Mouse (Mus musculus) olfactory bulb, adult 2 months (tissue): ENCODE data around the gene Paqr8. TPM values are rescaled to one million over a fixed set of nuclear protein-coding genes. Genes with fewer than 3 reads are reported as not detected.

ENCODE experiments used
- H3K27ac ChIP-seq: fragments of 200-500 bp; 2 replicates; pipeline ENCODE4 v1.5.1; 2012; ENCODE audit warnings: low read depth, low read length; ENCODE audit not compliant: insufficient read depth
- H3K4me1 ChIP-seq: fragments of 200-500 bp; 2 replicates; pipeline ENCODE4 v1.6.1; 2012; ENCODE audit warnings: low read length; ENCODE audit not compliant: control insufficient read depth, insufficient read depth
- H3K4me3 ChIP-seq: fragments of 200-500 bp; 2 replicates; pipeline ENCODE4 v1.5.1; 2012; ENCODE audit warnings: mild to moderate bottlenecking, low read depth, low read length, moderate library complexity; ENCODE audit not compliant: insufficient read depth
- CTCF ChIP-seq: fragments of 200-500 bp; IDR thresholded peaks from 2 replicates; pipeline ENCODE4 v1.5.1; 2012; ENCODE audit warnings: low read depth, mild to moderate bottlenecking, low read length, moderate library complexity; ENCODE audit not compliant: insufficient read depth
- POLR2A ChIP-seq: fragments of 200-500 bp; IDR thresholded peaks from 2 replicates; pipeline ENCODE4 v1.6.1; 2012; ENCODE audit warnings: mild to moderate bottlenecking, low read depth, low read length, moderate library complexity; ENCODE audit not compliant: insufficient read depth
- WGBS: fragments of 180-500 bp; shearing (Covaris S2); methylation state at CpG from one replicate; pipeline ENCODE4 v1.1.7; 2018; 5-methylcytosine and 5-hydroxymethylcytosine counted together
- polyA plus RNA-seq: library from polyadenylated mRNA; stranded (reverse); fragments of >200 nt; gene quantifications from 2 replicates; pipeline ENCODE4 v1.2.4, GENCODE M21; 2012; ENCODE audit warnings: low replicate concordance; ENCODE audit not compliant: missing spikeins, insufficient read depth, insufficient read length

The Paqr8 gene
- polyA plus RNA-seq, 1 experiment, result not detected

DNA sequence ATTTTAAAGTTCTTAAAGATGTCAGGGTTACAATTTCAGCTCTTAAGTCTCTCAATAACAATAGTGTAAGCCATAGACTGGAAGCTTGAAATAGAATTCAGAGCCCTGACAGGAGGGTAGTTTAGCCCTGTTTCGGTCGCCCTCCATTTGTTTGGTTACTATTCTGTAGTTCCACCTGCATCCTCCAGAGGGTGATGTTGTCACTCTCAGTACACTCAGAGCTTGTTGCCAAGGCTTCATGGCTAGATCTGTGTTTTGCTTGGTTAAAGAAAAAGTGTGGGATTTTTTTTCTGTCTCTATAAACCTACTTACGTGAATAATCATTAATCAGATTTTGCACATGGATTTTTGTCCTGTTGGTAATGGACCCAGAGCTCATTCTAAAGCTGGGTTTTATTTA, 48.6 kb downstream of the Paqr8 start:
- H3K4me3 ChIP-seq, result no peak overlapping the region
- WGBS, result 15% methylated on average over 3 of the region's 3 CpGs
- no peaks in the 10 kb centered on the region for H3K4me1 ChIP-seq
- H3K27ac ChIP-seq, result no peak overlapping the region
- TF ChIP-seq POLR2A, result no peak
- TF ChIP-seq CTCF, result no peak

DNA sequence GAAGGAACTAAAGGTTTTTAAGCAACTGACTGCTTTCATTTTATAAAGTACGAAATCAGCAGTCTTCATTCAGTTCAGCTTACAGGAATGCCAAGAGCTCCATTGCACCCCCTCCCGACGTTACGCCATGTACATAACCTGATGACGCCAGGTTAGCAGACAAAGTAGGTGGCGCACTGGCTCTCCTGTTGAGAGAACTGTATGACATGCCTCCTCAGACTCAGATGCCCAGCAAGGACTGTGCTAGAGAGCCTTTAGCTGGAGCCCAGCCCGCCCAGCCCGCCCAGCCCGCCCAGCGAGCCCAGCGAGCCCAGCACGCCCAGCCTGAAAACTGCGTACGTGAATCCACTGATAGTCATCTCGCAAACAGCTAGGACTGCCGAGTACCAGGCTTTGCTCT, 49.7 kb downstream of the Paqr8 start:
- TF ChIP-seq CTCF, result no peak
- no peak for TF ChIP-seq POLR2A
- no peaks in the 10 kb centered on the region for H3K4me1 ChIP-seq
- H3K27ac ChIP-seq, result no peak overlapping the region
- 79% methylated on average over 16 of the region's 16 CpGs for WGBS
- H3K4me3 ChIP-seq, result no peak overlapping the region

DNA sequence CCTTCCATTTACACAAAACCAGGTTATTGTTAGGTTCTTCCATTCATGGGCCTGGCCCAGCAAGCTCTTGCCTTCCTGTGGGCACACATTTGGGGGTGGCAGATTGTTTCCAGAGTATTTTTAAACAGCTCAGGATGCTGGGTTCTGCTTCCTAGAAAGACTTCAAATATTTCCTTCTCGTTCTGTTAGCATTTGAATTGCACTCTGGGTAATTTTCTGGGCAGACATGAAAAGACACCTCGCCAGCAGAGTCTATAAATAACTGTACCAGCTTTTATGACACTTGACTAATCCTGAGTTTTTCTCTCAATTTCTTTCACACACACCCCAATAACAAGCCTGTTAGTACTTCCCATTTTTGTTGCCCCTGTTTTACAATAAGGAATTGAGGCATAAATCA, 50.9 kb downstream of the Paqr8 start:
- WGBS, result 43% methylated on average over 2 of the region's 2 CpGs
- Histone ChIP-seq H3K27ac (no peak overlapping the region), H3K4me1 (no peaks in the 10 kb centered on the region), H3K4me3 (no peak overlapping the region)
- TF ChIP-seq POLR2A, result no peak
- TF ChIP-seq CTCF, result no peak

DNA sequence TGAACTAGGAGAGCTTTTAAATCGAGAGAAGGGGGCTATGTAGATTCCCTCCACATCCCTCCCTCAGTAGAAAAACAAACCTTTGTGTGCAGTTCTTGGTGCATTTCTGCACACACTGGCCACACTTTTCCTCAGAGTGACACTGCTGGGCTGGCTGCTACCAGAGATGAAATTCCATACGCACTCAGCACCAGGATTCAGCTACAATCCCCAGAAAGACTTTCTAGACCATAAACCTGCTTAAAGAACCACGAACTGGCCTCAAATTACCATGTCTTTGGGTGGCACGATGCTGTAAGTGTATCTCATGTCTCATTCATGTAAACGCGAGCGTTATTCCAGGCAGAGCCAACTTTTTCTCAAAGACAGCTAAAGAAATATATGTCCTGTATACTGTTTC, 51.5 kb downstream of the Paqr8 start:
- TF ChIP-seq POLR2A, result no peak
- no peak for TF ChIP-seq CTCF

DNA sequence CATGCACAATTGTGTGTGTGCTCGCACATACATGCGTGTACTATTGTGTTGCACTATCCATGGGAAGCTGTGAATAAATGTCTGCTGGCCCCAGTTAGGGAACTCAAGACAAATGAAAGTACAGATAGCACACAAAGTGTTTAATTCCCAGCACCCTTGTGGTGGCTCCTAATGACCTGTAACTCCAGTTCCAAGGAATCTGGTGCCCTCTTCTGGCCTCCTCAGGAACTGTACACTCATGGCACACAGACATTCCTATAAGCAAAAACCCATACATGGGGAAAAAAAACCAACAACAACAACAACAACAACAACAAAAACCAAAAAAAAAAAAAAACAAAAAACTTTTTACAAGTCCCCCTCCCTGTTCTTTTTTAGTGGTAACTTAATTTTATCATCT, 52.6 kb downstream of the Paqr8 start:
- Histone ChIP-seq H3K4me1 (no peaks in the 10 kb centered on the region), H3K4me3 (no peak overlapping the region), H3K27ac (no peak overlapping the region)
- TF ChIP-seq POLR2A, result no peak
- TF ChIP-seq CTCF, result no peak
- WGBS, result 95% methylated on average over 2 of the region's 2 CpGs

More for the DNA sequence above, 51.5 kb downstream of the Paqr8 start:
- no peaks in the 10 kb centered on the region for H3K4me1 ChIP-seq
- H3K27ac ChIP-seq, result no peak overlapping the region
- WGBS, result 88% methylated on average over 7 of the region's 7 CpGs
- H3K4me3 ChIP-seq, result no peak overlapping the region

DNA sequence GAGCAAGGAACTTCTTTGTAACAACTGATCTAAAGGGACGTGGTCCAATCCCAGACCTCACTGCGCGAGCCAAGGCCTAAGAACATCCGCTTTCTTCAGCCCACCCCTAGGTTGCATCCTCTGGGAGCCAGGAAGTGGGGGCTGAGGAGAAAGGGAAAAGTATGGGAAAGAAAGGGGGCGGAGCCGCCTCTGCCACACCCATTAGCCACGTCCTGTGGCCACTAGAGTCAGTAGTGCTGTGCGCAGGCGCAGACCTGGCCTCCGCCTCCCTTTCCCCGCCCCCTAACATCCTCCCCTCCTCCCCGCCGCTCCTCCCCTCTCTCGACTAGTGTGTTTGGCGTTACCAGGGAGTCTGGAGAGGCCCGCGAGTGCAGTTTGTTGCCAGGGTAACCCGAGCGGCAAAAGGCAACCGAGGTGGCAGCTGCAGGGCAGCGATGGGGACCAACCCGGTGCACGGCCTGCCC, 60.9 kb downstream of the Paqr8 start, which contains the start of gene Efhc1:
TSS of gene Efhc1 (plus strand) at position 327 of the 464 bp plus-strand sequence.
- 1% methylated on average over 23 of the region's 23 CpGs for WGBS
- TF ChIP-seq POLR2A (peak; percentile 85), CTCF (no peak)
- H3K4me1 ChIP-seq, result peaks cover 7% of the 10 kb centered on the region

DNA sequence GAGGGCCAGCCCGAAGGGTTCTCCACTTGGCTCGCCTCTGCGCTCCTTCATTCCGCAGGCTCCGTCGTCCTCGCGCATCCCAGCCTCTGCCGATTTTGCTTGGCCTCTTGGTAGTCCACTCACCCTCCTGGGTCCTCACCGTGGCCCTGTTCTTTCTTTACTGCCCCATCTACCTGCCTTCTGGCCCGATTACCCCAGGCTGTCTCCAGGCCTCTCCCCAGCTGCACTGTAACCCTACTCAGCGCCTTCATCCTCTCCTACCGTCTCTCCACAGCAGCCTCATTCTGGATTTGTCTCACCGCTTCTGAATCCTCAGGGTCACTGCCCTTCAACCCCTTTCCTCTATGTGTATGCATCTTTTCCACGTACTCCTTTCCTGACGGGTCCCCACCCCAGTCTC, 61.4 kb downstream of the Paqr8 start:
- Histone ChIP-seq H3K27ac (peak overlapping the region; percentile 96), H3K4me3 (peak overlapping the region; percentile 62), H3K4me1 (peaks cover 7% of the 10 kb centered on the region)
- TF ChIP-seq POLR2A, result no peak
- no peak for TF ChIP-seq CTCF
- 2% methylated on average over 16 of the region's 16 CpGs for WGBS

More for the DNA sequence above, 60.9 kb downstream of the Paqr8 start, which contains the start of gene Efhc1:
- Histone ChIP-seq H3K4me3 (peak within 1 kb of the TSS; percentile 62), H3K27ac (peak within 1 kb of the TSS; percentile 96)

DNA sequence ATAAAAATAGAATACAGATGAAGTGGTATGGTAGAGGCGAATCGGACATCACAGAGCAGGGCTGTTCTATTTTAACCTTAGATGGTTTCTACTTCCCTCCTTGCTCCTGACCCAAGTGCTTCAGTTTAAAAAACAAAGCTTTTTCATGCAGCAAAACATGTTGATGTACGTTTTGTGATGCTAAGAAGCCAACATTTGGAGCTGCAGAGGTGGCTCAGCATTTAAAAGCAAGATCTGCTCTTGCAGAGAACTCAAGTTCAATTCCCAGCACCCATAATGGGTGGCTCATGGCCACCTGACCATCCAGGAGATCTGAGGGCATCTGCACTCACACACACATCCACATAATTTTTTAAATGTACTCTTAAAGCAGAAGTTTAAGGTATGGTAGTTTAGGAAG, 64.5 kb downstream of the Paqr8 start:
- Histone ChIP-seq H3K4me1 (peaks cover 7% of the 10 kb centered on the region), H3K4me3 (no peak overlapping the region), H3K27ac (no peak overlapping the region)
- TF ChIP-seq POLR2A, result no peak
- no peak for TF ChIP-seq CTCF
- 67% methylated on average over 3 of the region's 3 CpGs for WGBS

DNA sequence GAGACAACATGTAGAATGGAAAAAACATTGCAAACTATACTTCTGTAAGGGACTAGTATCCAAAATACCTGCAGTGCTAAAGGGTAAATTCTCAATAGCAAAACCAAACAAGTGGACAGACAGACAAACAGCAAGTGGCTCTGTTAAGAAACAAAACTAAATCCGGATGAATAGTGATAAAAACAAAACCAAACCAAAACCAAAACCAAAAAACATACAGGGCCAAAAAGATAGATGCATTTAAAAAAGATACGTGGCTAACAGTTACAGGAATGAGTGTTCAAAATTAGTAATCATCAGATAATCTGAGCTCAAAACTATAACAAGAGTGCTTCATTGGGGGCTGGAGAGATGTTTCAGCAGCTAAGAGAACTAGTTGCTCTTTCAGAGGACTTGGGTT, 79.2 kb downstream of the Paqr8 start:
- Histone ChIP-seq H3K27ac (no peak overlapping the region), H3K4me3 (no peak overlapping the region), H3K4me1 (no peaks in the 10 kb centered on the region)
- WGBS, result 96% methylated on average over 2 of the region's 2 CpGs
- TF ChIP-seq CTCF, result no peak
- TF ChIP-seq POLR2A, result no peak

DNA sequence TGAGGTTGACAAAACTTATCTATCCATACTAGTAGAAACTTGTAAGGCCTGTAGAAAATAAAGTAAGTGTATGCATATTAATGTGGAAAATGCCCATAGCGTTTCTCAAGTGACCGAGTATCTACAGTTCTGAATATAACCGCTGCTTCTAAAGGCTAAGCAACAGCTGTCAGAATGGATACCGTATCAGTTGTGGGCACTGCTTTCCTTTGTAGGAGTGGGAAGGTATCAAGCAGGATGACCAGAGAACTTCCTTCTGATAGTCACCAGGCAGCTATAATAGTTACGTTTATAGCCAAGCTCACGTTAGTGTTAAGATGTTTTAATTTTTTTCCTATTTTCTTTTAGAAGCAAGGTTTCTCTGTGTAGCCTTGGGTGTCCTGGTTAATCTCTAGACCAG, 83.0 kb downstream of the Paqr8 start:
- 95% methylated on average over 6 of the region's 6 CpGs for WGBS
- TF ChIP-seq POLR2A (no peak), CTCF (no peak)
- H3K27ac ChIP-seq, result no peak overlapping the region
- H3K4me3 ChIP-seq, result no peak overlapping the region
- H3K4me1 ChIP-seq, result no peaks in the 10 kb centered on the region
